Mouse (Mus musculus) CD4-positive, CD25-positive, alpha-beta regulatory T cell, adult 2 months (primary cell): ENCODE data around the gene Ifna4.
A peak's percentile ranks its signal among the peaks of the same experiment; 100 is the strongest.
"Not testable (repeated sequence)": the region's sequence is repeated elsewhere in the genome, so short reads cannot be mapped to it uniquely, and the experiment has no call there.

Experiments used
- DNase-seq: peaks from one replicate; pipeline ENCODE4 v3.0.0-alpha.2; 2012; ENCODE audit warnings: low read depth, low spot score

The Ifna4 gene

GRCm38 (mm10) chr4:88841438-88841911, at the start of gene Ifna4:
TSS of gene Ifna4 (plus strand) at chr4:88841861.
- no peak for DNase-seq

GRCm38 (mm10) chr4:88793936-88794675, 47.6 kb upstream of the Ifna4 start, which contains the start of gene Gm13275:
TSS of gene Gm13275 (plus strand) at chr4:88794487.
- not testable (repeated sequence) for DNase-seq

DNA sequence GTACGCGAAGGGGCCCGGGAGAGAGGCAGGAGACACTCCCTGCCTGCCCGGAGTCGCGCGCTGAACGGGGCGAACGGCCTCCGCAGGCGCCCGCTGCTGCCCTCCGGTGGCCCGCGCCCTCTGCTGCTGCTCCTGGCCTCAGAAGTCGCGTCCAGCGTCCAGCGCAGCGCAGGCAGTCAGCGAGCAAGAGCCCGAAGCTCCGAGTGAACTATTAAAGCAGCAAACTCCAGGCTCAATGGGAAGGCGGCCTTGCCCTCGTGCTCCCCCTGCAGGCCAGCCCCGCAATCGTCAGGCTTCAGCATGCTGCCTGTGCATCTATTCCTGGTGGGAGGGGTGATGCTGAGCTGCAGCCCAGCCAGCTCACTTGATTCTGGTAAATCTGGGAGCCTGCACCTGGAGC, 44.6 kb upstream of the Ifna4 start, which contains the start of gene Gm13279:
Gene Gm13279, plus strand, starts transcription at position 301 of the 400 bp plus-strand sequence.
- DNase-seq = not testable (repeated sequence)

- not testable (repeated sequence) for DNase-seq
These were observed 42.3 kb upstream of the Ifna4 start, which contains the start of gene Gm13285 for GRCm38 (mm10) chr4:88799365-88799764. TSS of gene Gm13285 (plus strand) at chr4:88799665.

DNA sequence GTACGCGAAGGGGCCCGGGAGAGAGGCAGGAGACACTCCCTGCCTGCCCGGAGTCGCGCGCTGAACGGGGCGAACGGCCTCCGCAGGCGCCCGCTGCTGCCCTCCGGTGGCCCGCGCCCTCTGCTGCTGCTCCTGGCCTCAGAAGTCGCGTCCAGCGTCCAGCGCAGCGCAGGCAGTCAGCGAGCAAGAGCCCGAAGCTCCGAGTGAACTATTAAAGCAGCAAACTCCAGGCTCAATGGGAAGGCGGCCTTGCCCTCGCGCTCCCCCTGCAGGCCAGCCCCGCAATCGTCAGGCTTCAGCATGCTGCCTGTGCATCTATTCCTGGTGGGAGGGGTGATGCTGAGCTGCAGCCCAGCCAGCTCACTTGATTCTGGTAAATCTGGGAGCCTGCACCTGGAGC, 38.7 kb upstream of the Ifna4 start, which contains the start of gene Gm13287:
Gene Gm13287, plus strand, starts transcription at position 301 of the 400 bp plus-strand sequence.
- not testable (repeated sequence) for DNase-seq

- not testable (repeated sequence) for DNase-seq
These were observed 36.4 kb upstream of the Ifna4 start, which contains the start of gene Gm13288 for GRCm38 (mm10) chr4:88805231-88805630. TSS of gene Gm13288 (plus strand) at chr4:88805531.

- not testable (repeated sequence) for DNase-seq
These were observed 35.9 kb upstream of the Ifna4 start for GRCm38 (mm10) chr4:88805761-88806160.

DNA sequence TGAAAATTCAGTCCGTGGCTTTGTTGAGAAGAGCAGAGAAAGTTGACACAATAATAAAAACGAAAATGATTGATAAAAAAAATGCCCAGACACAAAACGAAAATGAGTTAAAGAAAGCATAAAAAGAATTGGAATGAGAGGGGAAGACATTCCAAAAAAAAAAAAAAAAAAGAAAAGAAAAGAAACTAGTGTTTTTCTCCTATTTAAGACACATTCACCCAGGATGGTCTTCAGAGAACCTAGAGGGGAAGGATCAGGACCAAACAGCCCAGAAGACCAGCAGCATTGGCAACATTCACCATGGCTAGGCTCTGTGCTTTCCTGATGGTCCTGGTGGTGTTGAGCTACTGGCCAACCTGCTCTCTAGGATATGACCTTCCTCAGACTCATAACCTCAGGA, 25.7 kb upstream of the Ifna4 start, which contains the start of gene Ifna7:
Gene Ifna7, plus strand, starts transcription at position 301 of the 400 bp plus-strand sequence.
- no peak for DNase-seq

DNA sequence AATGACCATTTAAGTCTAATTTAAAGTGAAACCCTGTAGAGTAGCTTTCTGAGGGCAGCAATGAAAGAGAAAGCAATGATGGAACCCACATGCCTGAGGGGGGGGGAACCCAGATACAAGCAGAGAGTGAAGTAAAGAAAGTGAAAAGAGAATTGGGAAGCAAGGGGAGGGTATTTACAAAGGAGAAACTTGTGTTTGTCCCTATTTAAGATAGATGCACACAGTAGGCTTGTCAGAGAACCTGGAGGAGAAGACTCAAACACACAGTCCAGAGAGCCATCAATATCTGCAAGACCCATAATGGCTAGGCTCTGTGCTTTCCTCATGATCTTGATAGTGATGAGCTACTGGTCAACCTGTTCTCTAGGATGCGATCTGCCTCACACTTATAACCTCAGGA, 22.0 kb upstream of the Ifna4 start, which contains the start of gene Ifna11:
Gene Ifna11, plus strand, starts transcription at position 301 of the 400 bp plus-strand sequence.
- no peak for DNase-seq

DNA sequence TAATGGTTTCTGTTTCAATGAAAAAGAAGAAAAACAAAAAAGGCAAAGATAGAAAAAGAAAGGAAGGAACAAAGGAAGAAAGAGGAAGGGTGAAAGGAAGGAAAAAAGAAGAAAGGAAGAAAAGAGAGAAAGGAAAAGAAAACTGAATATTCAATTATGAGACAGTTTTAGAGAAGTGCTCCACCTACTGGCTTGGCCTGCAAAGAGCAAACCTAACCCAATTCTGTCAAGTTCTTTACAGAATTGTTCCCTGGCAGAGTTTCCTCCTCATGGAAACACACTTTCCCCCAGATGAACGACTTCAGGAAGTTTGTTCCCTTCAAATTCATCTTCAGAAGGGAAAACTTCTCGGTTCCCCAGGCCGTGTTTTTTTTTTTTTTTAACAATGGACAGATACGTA, 18.7 kb upstream of the Ifna4 start:
- peak; percentile 64 for DNase-seq

- not testable (repeated sequence) for DNase-seq
These were observed 14.5 kb upstream of the Ifna4 start, which contains the start of gene Ifna6 for GRCm38 (mm10) chr4:88827116-88827515. TSS of gene Ifna6 (plus strand) at chr4:88827416.

DNA sequence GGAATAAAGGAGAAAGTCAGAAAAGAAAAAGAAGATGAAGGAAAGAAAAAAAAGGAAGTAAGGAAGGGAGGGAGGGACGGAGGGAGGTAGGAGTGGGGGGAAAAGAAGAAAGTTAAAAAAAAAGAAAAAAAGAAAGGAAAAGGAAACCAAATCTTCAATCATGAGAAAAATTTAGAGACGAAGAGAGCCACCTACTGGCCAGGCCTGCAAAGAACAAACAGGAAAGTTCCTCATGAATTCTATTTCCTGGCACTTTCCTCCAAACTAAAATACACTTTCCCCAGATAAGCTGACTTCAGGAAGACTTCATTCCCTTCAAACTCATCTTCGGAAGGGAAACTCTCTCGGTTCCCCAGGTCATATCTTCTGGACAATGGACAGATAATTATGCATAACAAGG, 11.1 kb upstream of the Ifna4 start:
- peak; percentile 65 for DNase-seq

GRCm38 (mm10) chr4:88835225-88835624, 6.4 kb upstream of the Ifna4 start, which contains the start of gene Ifna5:
TSS of gene Ifna5 (plus strand) at chr4:88835525.
- DNase-seq = not testable (repeated sequence)

DNA sequence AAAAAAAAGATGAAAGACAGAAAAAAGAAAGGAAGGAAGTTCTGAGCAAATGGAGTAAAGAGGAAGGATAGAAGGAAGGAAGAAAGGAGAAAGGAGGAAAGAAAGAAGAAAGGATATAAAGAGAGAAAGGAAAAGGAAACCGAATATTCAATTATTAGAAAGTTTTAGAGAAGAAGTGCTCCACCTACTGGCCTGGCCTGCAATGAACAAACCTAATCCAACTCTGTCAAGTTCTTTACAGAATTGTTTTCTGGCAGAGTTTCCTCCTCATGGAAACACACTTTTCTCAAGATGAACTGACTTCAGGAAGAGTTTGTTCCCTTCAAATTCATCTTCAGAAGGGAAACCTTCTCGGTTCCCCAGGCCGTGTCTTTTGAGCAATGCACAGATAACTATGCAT, 2.8 kb upstream of the Ifna4 start:
- peak; percentile 60 for DNase-seq

GRCm38 (mm10) chr4:88840058-88840457, 1.6 kb upstream of the Ifna4 start:
- no peak for DNase-seq

GRCm38 (mm10) chr4:88845334-88845733, 3.7 kb downstream of the Ifna4 start:
- peak; percentile 53 for DNase-seq

DNA sequence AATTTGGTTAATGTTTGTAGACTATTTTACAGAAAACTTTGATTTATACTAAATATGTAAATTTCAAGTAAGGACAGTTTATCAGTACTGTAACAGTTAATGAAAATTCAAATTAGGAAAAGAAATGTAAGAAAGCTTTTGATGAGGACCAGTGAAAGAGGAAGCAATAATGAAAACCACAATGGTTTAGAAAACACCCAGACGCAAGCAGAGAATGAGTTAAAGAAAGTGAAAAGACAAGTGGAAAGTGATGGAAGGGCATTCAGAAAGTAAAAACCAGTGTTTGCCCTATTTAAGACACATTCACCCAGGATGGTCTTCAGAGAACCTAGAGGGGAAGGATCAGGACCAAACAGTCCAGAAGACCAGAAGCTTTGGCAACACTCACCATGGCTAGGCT, 8.0 kb downstream of the Ifna4 start, which contains the start of gene Ifna1:
Gene Ifna1, plus strand, starts transcription at position 390 of the 400 bp plus-strand sequence.
- DNase-seq = no peak

DNA sequence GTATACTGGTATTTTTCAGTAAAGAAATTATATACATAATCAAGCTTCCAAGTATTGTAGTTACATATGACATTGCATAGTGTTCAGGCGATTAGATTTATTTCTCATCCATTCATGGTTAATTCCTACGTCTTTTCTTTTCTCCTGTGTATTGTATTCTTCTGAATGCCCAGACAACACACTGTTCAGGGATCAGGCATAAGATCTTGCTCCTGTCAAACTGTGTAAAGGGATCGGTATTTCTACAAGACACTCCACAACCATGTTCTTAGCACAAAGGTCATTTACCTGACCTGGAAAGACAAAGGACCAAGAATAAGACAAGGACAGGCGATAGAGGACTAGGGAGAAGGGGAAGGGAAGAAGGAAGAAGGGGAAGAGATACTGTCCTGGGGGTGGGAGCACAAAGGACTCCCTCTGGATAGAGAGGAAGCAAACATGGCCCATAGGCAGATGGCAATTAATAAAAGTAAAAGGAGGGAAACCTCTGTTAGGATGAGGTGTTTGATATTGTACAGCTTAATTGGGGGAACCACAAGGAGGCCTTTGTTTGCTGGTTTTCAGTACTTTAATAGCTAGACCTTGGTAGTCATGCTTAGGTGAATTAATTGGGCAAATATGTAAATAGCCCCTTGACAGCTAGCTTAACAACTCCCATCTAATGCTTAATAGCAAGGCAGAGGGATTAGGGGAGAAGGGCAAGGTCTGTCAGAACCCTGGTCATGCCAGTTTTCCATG, 9.5 kb downstream of the Ifna4 start:
- no peak for DNase-seq

DNA sequence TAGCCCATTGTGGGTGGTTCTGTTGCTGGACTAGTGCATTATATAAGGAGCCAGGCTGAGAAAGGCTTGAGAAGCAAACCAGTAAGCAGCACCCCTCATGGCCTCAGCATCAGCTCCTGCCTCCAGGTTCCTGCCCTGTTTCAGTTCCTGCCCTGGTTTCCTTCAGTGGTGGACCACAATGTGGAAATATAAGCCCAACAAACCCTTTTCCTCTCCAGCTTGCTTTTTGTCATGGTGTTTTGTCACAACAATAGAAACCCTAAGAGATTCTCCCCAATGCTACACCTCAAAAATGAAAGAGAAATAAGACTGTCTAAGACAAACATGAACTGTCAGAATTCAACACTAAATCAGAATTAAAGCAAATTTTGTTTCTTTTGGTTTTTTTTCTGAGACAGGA, 17.6 kb downstream of the Ifna4 start:
- DNase-seq = no peak

DNA sequence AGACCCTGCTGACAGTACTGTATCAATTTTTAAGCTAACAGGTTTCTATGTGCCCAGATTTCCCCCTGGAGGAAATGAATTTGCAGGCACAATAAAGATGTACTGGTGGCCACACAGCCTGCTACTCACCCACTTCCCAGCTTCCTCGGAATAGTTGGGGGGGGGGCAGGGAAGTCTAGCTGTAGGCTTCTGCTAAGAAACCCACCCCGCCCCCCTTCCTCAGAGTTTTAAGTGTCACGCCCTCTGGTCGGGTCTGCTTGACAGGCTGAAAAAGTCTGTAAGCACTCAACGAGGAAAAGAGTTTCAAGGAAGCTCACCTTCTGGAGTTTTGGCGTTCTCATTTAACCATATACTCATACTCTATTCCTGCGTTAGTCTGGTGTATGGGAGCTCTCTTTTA, 21.6 kb downstream of the Ifna4 start:
- DNase-seq = no peak

- peak; percentile 90 for DNase-seq
These were observed 22.9 kb downstream of the Ifna4 start for GRCm38 (mm10) chr4:88864599-88864998.
